Mouse (Mus musculus) erythroblast, embryonic 14.5 days (primary cell): Measurements from ENCODE around the gene Pdzd7. TPM values are rescaled to one million over a fixed set of nuclear protein-coding genes. Genes with fewer than 3 reads are reported as not detected.

Experiments used
- H3K27me3 ChIP-seq: 2 replicates; pipeline ENCODE4 v1.6.1; 2012; ENCODE audit warnings: inconsistent platforms; ENCODE audit not compliant: control insufficient read depth
- H3K36me3 ChIP-seq: 2 replicates; pipeline ENCODE4 v1.6.1; 2012; ENCODE audit warnings: mild to moderate bottlenecking, inconsistent platforms; ENCODE audit not compliant: control insufficient read depth
- H3K4me1 ChIP-seq: 2 replicates; pipeline ENCODE4 v1.6.1; 2012; ENCODE audit warnings: inconsistent platforms; ENCODE audit not compliant: control insufficient read depth
- H3K4me3 ChIP-seq: replicated peaks from 2 replicates; pipeline ENCODE3; 2012; ENCODE audit warnings: moderate library complexity, mild to moderate bottlenecking, inconsistent platforms
- H3K9me3 ChIP-seq: 2 replicates; pipeline ENCODE4 v1.6.1; 2012; ENCODE audit warnings: low read length, inconsistent platforms, mixed read lengths; ENCODE audit not compliant: control insufficient read depth
- GATA1 ChIP-seq: IDR thresholded peaks from 2 replicates; pipeline ENCODE4 v1.6.1; 2012; ENCODE audit warnings: low read length, inconsistent platforms, mixed read lengths
- TAL1 ChIP-seq: IDR thresholded peaks from 3 replicates; pipeline ENCODE4 v1.6.1; 2012; ENCODE audit warnings: low read length, inconsistent platforms, mixed read lengths
- polyA plus RNA-seq: library from polyadenylated mRNA; stranded (reverse); fragments of >175 nt; gene quantifications from 2 replicates; pipeline ENCODE4 v1.2.3, GENCODE M21; 2012

Gene Pdzd7
- not detected in 2 replicates for polyA plus RNA-seq

GRCm38 (mm10) chr19:45045651-45046050 lies at the start of gene Pdzd7:
TSS of gene Pdzd7 (minus strand) at chr19:45045717.
- Histone ChIP-seq H3K27me3 (peaks cover 77% of the 10 kb centered on the region), H3K4me1 (peaks cover 28% of the 10 kb centered on the region), H3K36me3 (no peaks in the 10 kb centered on the region), H3K9me3 (no peaks in the 10 kb centered on the region), H3K4me3 (peak within 1 kb of the TSS; percentile 64)
- TF ChIP-seq TAL1 (no peak), GATA1 (no peak)

GRCm38 (mm10) chr19:45081841-45082550 lies 36.5 kb upstream of the Pdzd7 start:
- peaks cover 17% of the 10 kb centered on the region; the same call in 1 of the 2 replicates for H3K9me3 ChIP-seq
- H3K4me3 ChIP-seq: no peak overlapping the region
- peaks cover 12% of the 10 kb centered on the region for H3K4me1 ChIP-seq
- H3K27me3 ChIP-seq: peaks cover 87% of the 10 kb centered on the region
- TF ChIP-seq GATA1 (no peak), TAL1 (no peak)
- no peaks in the 10 kb centered on the region for H3K36me3 ChIP-seq

- Histone ChIP-seq H3K4me3 (no peak overlapping the region), H3K9me3 (peaks cover 21% of the 10 kb centered on the region; the same call in 1 of the 2 replicates), H3K27me3 (peaks cover 90% of the 10 kb centered on the region), H3K36me3 (no peaks in the 10 kb centered on the region), H3K4me1 (peaks cover 19% of the 10 kb centered on the region)
- no peak for TF ChIP-seq GATA1
- no peak for TF ChIP-seq TAL1
These were observed 35.8 kb upstream of the Pdzd7 start for GRCm38 (mm10) chr19:45081279-45081678.

GRCm38 (mm10) chr19:45080711-45081110 lies 35.2 kb upstream of the Pdzd7 start:
- H3K9me3 ChIP-seq: peaks cover 21% of the 10 kb centered on the region; the same call in 1 of the 2 replicates
- H3K4me1 ChIP-seq: peaks cover 24% of the 10 kb centered on the region
- TF ChIP-seq GATA1 (no peak), TAL1 (no peak)
- H3K4me3 ChIP-seq: no peak overlapping the region
- H3K27me3 ChIP-seq: peaks cover 95% of the 10 kb centered on the region
- no peaks in the 10 kb centered on the region for H3K36me3 ChIP-seq

- TF ChIP-seq GATA1 (no peak), TAL1 (no peak)
- H3K9me3 ChIP-seq: peaks cover 21% of the 10 kb centered on the region; the same call in 1 of the 2 replicates
- H3K27me3 ChIP-seq: peaks cover 96% of the 10 kb centered on the region
- peaks cover 32% of the 10 kb centered on the region for H3K4me1 ChIP-seq
- H3K36me3 ChIP-seq: no peaks in the 10 kb centered on the region
- H3K4me3 ChIP-seq: no peak overlapping the region
These were observed 34.4 kb upstream of the Pdzd7 start for GRCm38 (mm10) chr19:45079769-45080515.

- peaks cover 38% of the 10 kb centered on the region for H3K4me1 ChIP-seq
- peaks cover 92% of the 10 kb centered on the region for H3K27me3 ChIP-seq
- H3K4me3 ChIP-seq: no peak overlapping the region
- TF ChIP-seq TAL1 (no peak), GATA1 (no peak)
- peaks cover 21% of the 10 kb centered on the region; the same call in 1 of the 2 replicates for H3K9me3 ChIP-seq
- H3K36me3 ChIP-seq: no peaks in the 10 kb centered on the region
These were observed 33.7 kb upstream of the Pdzd7 start for GRCm38 (mm10) chr19:45078971-45079764.

- TF ChIP-seq TAL1 (no peak), GATA1 (no peak)
- H3K9me3 ChIP-seq: peaks cover 21% of the 10 kb centered on the region; the same call in 1 of the 2 replicates
- H3K4me3 ChIP-seq: no peak overlapping the region
- peaks cover 43% of the 10 kb centered on the region for H3K4me1 ChIP-seq
- no peaks in the 10 kb centered on the region for H3K36me3 ChIP-seq
- peaks cover 80% of the 10 kb centered on the region for H3K27me3 ChIP-seq
These were observed 32.5 kb upstream of the Pdzd7 start for GRCm38 (mm10) chr19:45077742-45078645.
